Mouse (Mus musculus) lung, adult 18-20 months (tissue): ENCODE measurements at regions not wholly inside any gene's neighbourhood (a gene's known extent, or its start where the extent isn't known, plus 50 kb on each side); places are given as distances from the start of the nearest gene placed in this dataset.
A peak's percentile ranks its signal among the peaks of the same experiment; 100 is the strongest.
"Not testable (repeated sequence)": the region's sequence is repeated elsewhere in the genome, so short reads cannot be mapped to it uniquely, and the experiment has no call there.

Experiments used
- DNase-seq, 2 experiments: peaks; one replicate each; pipeline ENCODE4 v3.0.0; 2022; ENCODE audit warnings: mixed read lengths in 2 of 2

DNA sequence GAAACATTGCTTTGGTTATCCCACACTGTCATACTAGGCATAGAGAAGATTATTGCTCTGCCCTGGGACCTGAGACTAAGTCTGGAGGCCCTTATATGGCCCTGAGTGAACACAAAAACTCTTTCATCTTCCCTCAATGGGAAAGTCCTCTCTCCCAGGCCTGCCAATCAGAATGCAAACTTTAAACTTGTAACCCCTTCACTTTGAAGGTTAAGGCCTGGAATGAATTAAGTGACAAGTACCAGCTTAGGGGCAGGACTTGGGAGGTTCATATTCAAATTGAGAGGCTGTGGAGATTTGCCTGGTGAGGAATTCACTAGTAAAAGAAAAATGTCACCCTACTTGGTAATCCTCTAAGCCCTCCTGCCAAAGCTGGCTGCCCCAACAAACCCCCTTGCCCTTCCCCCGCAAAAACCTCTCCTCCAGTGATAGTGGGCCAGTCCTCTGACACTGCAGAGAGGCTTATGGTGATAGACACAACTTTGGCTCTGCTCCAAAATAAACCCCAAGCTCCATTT is 120.4 kb upstream of the Thpo start:
- DNase-seq, result no peak

DNA sequence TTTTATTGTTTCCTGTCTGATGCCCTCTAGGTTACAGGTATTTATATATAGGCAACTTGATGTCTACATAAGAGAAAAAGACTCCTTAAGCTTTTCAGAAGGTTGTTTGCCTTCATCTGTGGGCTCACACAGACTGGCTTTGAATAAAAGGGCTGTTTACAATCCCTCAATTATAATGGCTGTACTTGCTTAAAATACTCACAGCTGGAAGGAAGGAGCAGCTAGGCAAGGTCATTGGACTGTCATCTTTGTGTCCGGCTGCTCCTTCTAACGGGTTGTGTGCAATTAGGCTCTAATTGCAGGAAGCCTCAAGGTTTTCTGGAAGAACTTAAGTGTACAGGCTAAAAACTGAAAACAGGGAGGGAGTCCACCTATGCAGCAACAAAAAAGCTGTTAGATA is 103.8 kb upstream of the Thpo start:
- no peak for DNase-seq

DNA sequence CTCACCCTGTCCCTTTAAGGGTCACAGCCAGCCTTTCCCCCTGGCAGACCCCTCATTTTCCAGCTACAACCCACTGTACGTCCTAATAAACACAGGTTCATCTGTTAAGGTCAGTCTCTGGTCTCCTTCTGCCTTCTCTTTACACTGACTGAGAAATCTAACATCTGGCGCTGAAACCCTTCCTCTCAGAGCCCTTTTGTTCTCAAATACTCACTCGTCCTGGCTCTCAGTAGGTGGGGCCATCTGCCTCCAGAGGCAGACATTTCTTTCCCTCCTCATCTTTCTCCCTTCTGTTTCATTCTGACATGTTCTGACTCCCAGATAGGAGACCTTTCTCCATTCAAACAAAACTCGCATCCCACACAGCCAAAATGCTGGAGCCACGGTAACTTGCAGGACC is 102.6 kb upstream of the Thpo start:
- no peak for DNase-seq

DNA sequence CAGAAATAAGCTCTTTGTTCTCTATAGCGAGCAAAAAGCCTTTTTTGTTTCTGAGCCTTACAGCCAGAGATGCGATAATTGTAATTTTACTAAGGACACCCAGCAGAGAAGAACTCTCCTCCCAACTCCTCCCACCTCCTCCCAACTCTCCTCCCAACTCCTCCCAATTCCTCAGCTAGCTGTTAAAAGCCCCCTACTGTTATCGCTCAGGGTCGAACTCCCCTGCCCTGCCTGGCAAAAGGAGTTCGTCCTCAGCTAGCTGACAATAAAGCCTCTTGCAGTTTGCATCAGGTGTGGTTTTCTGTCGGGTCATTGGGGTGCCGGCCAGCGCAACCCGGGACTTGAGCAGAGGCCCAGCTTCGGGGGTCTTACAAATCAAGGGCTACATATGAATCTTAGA is 99.5 kb upstream of the Thpo start:
- not testable (repeated sequence) for DNase-seq

DNA sequence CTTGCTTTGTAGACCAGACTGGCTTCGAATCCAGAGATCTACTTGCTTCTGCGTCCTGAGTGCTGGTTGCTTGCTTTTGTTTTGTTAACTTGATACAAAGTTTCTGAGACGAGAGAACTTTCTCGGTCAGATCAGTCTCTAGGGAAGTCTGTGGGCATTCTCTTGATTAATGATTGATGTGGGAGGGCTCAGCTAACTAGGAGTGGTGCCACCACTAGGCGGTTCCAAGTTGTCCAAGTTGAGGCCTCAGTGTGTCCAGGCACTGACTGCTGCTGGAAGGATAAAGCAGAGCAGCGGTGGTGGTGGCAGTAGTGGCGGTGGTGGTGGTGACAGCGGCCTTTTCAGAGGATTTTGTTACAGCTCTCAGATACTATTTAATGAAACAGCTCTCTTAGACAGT is 99.0 kb upstream of the Thpo start:
- DNase-seq, result no peak

DNA sequence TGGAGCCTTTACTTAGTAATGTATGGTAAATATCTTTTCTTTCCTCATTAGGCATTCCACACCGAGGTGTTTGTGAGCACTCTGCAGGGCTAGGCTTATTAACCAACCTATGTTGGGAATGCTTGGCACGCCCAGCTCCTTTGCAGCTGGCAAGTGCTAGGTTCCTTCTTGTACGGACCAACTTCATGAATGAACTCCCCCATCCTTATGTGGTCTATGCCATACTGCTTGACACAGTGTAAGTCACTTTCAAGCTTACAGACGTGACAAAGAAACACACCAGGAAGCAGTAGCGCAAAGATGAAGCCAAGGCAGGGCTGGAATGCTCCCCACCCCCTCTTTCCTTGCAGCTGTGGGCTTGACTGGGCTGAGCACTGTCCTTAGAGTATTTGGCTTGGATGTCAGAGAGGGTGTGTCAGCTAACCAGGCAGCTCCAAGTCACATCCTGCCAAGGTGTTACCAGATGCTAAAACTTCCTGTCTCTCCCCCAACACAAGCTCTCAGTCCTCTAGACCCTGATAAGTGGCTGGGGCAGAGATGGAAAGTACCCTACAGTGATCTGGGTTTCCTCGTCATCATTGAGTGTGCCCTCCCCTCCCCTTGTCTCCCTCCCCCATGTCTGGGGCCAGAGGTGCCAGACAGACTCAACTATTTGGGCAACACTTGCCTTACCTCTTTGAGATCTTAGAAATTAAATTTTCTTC is 95.6 kb upstream of the Thpo start:
- DNase-seq, result peak in 1 of 2 experiments; percentile 2

DNA sequence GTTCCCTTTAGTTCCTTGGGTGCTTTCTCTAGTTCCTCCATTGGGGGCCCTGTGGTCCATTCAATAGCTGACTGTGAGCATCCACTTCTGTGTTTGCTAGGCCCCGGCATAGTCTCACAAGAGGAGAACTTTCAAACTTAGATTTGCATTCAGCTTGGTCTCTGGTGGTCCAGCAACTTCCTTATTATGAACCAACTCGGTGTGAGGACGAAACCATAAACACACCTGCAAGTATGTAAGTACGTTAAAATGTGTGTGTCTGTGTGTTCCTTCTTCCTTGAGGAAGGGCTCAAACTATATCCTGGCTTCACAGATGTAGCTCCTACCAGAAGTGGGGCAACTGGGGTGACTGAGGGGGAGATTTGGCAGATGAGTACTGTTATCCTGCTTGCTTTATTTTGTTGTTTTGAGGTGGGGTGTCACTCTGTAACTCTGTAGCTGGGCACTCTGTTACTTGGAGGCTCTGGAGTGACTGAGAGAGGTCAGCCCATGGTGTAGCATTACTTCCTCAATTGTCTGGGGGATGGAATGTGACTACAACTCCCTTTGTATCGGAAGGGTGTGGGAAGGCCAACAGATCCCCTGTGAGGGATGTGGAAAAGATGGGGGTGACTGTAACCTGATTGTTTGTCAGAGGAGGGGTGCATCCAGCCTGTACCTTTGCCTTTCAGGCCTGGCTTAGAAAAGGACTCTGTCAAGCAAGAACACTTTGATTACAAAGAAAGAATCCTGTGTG is 94.9 kb upstream of the Thpo start:
- no peak for DNase-seq

DNA sequence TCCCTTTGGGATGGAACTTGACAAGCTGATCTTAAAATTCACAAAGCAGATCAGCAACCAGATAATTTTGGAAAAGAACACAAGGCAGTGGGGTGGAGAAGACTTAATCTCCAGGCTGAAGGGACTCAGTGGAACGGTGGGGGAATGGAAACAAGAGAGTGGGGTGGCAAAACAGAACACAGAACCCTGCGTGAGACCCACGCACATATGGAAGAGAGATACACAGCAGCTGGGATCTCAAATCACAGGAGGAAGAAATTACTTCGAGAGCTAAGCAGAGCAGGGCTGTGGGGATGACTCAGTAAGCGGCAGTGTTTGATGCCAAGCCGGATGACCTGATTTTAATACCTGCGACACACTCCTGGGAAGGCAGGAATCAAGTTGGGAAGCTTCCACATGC is 89.9 kb upstream of the Thpo start:
- no peak for DNase-seq

DNA sequence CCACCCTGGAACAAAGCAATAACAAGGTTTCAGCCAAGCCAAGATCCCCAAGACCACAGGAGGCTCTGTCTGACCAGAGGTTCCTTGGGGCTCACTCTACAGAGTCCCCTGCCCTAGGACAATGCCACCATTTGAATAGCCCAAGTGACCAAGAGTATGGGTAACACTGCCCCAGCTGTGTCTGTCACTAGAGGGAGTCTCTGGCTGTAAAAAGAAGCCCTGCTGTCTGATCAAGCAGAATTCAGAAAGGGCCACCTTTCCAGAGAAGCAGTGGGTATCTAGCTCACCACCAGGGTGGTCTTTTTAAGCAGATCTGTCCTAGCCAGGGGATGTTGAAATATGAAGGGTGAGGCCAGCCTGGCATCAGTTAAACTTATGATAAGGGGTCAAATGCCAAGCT is 86.6 kb upstream of the Thpo start:
- DNase-seq, result no peak

DNA sequence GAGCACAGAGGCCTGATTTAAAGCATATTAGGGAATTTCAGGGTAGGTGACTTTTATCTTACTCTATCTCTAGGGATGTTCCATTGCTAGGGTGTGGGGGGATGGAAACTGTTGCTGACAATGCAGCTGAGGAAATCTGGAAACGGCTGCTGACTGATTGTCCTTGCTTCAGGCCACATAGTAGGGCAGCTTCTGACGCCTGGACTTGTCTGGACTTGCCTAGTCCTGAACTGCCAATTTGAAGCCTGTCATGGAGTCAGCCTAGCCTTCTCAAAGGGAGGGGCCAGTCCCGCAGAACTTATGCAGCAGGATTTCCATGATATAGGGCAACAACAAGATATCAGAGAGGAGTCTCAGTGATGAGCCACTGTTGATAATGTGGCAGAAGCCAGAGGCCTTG is 85.3 kb upstream of the Thpo start:
- no peak for DNase-seq

DNA sequence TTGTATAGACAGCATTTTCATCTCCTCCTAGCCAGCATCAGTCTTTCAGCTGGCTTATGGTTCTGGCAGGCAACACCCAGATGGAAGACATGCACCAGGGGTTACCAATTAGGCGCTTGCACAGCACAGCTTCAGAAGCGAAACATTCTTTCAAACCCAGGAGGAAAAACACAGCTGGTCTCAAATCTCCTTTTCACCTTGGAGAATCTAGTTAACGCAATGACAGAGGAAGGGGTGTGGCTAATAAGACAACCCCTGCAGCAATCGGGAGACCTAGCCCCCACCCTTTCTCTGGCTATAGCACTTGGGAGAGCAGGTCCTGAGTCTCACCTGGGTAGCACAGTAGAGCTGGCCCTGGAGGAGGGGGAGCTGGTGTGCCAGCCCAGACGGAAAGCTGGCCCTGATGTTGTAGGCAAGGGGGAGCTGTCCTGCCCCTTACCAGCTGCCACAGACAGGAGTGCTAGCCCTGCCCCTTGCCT is 84.4 kb upstream of the Thpo start:
- DNase-seq, result no peak

DNA sequence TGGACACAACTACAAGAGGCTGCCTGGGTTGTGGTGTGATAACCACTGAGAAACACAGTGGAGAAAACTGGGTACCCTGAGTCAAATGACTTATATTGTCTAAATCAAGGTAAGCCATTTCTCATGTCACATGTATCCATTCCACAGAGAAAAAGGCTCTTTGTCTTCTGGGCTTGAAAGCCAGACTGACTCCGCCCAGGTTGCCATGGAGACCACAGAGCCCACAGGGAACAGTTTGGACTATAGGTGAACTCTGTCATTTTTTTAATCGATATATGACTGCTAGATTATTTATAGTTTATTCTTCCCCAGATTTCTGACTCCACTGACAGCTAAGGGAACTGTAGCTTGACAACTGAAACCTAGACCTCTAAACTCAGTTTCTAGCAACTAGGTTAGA is 80.7 kb upstream of the Thpo start:
- no peak for DNase-seq

DNA sequence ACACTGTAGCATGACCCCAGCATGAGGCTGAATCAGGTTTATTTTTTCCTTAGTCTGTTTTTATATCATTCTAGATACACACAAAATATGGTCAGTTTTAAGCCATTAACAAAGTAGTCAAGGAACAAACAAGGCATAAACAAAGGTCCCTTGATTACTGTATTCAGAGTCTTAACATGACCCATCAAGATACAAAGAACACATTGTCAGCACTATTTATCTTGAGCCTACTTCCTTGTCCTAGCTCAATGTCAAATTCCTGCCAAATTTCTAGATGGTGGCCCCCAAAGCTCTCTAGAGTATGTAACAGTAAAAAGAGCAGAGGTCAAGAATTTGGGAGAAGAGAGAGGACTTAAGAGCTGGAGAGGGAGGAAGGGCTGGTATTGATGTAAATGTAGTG is 79.9 kb upstream of the Thpo start:
- no peak for DNase-seq

DNA sequence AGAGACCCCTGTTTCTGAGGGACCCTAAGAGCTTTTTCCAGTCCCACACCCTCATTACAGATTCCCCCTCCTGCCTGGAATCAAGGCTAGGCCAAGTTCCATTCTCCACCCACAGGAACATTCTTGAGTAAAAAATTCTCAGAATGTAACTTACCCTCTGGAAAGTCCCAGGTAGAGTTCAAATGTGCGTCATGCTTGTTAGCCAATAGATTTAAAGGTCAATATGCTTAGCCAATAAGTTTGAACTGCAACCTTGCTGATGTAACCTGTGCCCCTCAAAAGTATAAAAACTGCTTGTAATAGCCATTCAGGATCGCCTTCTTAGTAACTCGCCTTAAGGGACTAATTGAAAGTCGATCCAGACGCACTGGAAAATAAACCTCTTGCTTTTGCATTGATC is 77.7 kb upstream of the Thpo start:
- DNase-seq, result not testable (repeated sequence)

DNA sequence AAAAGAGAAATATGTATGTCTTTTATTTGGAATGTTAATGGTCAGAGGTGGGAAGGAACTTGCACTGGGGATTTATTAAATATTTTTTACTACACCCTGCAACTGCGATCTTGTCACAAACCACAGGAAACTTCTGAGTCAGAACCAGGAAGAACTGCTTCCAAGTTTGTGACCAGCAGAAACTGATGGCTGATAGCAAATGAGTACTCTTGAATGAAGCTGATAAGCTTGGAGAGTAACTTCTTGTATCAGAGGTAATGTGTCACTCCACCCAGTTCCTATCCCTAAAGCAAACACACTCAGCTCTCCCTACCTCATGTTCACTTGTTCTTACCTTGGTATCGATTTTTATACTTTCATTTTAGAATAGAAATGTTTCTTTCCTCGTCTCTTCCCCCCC is 76.0 kb upstream of the Thpo start:
- no peak for DNase-seq

DNA sequence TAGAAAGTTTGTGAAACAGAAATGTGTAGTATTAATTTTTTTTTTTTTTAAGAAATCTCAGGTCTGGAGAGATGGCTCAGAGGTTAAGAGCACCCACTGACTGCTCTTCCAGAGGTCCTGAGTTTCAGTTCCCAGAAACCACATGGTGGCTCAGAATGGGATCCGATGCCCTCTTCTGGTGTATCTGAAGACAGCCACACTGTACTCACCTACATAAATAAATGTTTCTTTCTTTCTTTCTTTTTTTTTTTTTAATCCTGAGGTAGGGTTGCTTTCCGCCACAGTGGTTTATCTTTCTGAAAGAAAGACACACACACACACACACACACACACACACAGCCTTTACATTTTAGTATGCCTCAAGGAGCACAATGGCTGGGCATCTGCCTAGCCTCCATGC is 74.0 kb upstream of the Thpo start:
- DNase-seq, result no peak

DNA sequence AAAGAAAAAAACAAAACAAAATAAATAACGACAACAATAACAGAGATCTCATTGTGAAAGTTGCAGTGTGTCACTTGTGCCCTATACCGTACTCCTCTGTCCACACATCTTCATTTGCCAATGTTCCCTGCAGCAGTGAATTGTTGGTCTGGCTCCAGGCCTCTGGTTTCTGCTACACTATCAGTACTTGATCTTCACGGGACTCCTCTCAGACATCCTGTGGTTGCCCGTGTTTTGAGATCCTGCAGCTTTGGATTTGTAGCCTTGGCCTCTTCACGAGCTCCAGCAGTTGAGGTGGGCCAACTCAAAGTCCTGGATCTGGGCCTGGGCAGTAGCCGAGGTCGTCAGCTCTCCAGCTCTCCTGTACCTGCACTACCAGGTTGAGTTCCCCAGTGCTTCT is 72.4 kb upstream of the Thpo start:
- no peak for DNase-seq

DNA sequence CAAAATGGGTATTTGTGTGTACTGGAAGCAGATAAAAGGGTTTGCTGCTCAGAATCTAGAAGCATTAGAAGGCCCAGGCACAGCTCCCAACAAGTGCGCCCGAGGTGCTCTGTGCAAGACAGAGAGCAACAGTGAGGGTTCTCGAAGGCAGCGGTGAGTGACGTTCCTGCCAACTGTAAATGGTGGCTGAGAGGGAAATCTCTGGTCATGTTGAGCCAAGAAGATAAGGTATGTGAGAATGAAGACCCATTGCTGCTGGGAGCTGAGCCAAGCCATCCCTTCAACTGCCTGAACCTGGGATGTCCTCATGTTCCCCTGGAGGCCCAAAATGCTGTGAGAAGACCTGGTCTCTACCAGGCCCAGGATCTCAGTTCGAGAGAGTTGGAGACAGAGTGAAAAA is 71.5 kb upstream of the Thpo start:
- DNase-seq, result no peak

DNA sequence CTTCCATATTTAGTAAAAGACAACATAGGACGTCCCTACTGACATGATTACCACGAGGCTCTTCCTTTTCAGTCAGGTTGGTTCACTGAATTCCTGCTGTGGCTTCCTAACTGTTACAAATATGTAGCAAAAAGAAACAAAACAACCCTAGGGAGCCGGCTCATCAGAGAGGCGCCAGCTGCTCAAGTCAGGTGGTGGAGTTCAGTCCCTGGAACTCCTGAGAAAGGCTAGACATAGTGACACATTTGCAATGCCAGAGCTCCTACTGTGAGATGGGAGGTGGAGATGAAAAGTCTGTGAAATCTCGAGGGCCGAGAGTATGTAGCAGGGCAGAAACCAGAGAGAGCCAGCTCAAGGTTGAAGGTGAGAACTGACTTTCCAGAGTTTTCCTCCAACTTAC is 70.8 kb upstream of the Thpo start:
- DNase-seq, result no peak

DNA sequence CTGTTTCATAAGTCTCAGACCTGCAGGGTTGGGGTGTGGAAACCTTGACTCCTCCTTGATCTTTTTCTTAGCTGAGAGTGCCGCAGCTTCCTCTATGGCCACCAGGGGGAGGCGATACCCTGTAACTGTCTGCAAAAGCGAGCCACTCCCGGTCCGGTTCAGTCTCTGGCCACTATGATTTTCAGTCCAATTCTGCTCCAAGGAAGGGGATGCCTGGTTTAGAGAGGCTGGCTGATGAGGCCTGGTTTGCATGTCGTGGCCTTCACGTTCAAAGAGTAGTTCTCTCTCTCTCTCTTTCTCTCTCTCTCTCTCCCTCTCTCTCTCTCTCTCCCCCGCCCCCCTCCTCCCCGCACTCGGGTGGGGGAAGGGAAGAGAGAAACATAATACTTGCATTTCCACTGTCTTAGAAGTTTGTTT is 70.3 kb upstream of the Thpo start:
- DNase-seq, result peak; percentile 78 to 85

DNA sequence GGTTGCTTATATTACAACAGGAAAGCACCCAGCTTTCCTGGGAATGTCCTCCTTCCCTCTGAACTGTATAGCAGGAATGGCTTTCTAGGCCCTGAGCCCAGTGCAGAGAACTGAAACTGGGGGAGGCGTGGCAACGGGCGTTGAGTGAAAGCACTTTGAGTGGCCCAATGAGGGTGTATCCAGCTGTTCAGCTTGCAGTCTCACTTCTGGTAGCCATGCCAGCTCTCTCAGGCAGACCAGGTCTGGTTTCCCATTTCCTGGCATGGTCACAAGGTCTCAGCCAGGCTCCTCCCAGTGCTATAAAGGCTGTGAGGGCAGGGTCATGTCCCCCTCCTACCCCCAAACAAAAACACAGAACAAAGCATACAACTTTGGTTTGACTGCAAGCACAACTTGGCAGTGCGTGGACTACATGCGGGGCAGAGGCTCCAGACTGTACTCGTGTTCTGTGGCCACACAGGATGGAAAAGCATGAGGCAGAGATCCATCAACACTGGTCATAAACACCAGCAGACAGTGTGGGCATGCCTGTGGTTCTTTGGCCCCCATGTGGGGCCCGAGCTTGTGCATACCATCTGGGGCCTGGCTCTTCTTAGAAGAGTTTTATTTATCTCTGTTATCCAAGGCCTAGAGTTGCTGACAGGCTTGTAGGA is 69.1 kb upstream of the Thpo start:
- peak; percentile 30 to 60 for DNase-seq

DNA sequence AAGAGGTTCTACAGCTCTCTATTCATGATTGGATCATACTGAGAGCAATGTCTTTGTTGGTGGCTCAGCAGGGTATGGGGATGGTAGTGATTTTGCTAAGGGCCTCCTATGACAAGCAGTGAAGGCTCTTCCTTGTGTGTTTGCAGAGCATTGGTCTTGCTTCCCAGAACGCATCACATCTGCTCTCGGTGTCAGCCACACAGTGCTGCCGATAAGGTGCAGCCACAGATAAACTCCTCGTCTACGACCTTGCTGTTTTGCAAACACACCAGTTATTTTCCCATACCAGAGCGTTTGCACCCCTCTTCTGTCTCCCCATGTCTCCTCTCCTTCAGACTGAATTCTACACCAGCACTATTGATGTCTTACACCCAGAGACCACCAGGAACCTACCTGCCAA is 68.4 kb upstream of the Thpo start:
- DNase-seq, result no peak

DNA sequence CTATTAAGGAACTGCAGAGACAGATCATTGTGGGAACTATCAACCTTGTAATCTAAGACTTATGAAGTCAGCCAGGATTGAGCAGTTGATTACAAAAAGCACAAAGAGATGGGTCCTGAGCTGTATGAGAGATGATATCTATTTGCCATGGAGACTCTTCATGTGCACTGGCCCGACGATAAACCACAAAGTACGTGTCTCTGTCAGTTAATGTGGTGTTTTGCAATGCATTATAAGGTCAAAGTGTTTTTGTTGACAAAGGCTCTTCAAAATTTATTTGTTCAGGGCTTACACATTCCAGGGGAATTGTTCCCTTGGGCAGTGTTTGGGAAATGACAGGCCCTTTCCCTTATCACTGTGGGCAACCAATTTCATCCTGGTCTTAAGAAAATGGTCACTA is 65.7 kb upstream of the Thpo start:
- DNase-seq, result no peak

DNA sequence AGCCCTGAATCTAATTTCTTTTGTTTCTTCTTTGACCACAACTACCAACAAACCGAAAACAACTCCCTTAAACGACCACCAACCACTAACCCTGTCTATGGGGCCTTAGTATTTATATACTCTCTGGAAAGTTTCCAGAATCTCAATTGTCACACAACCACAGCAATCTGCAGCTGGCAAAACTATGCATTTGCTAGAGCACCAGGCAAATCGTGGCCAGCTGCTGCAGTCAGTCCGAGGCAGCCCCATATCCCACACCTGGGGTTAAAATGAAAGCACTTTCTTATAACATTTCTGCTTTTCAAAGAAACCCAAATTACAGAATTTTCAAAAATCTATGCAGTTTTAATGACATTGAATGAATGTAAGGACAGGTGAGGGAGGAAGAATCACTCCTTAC is 63.8 kb upstream of the Thpo start:
- DNase-seq, result no peak
